Comparison of ENCODE assay signal across 8 mouse cellular contexts in the genomic region with DNA sequence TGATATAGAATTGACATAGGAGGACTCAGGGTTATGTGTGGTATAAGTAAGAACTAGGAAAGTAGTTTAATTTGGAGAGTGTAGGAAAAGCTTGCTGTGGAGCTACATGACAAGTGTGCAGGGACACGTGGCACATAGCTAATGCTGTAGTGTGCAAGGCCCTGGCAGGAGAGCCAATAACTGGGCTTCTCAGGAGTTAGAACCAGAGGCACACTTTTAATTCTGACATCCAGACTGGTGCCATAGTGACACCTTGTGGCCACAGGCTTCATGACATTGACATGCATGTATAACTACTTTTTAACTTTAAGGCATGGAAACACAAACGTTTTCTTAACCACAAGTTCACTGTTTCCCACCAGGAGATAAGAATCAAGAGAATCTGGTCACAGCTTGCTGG.
DNase-seq lines count a peak whose midpoint lies in the region; ATAC-seq lines count a peak whose summit lies in the region.

No protein-coding gene starts in this region.

- no peaks in the 10 kb centered on the region for H3K36me3 ChIP-seq in forebrain, embryonic 15.5 days
- H3K36me3 ChIP-seq in hindbrain, embryonic 15.5 days, result no peaks in the 10 kb centered on the region

- H3K27me3 ChIP-seq in forebrain, embryonic 15.5 days, result peaks cover 11% of the 10 kb centered on the region; the same call in 1 of the 2 replicates
- no peaks in the 10 kb centered on the region for H3K27me3 ChIP-seq in hindbrain, embryonic 15.5 days

- H3K9ac ChIP-seq in forebrain, embryonic 15.5 days (replicated peaks), result no peak overlapping the region
- no peak overlapping the region for H3K9ac ChIP-seq in hindbrain, embryonic 15.5 days

- H3K9me3 ChIP-seq in forebrain, embryonic 15.5 days, result no peaks in the 10 kb centered on the region
- H3K9me3 ChIP-seq in hindbrain, embryonic 15.5 days, result no peaks in the 10 kb centered on the region

- H3K4me2 ChIP-seq in forebrain, embryonic 15.5 days (replicated peaks), result no peak overlapping the region
- no peak overlapping the region for H3K4me2 ChIP-seq in hindbrain, embryonic 15.5 days

- peak; percentile 88 for DNase-seq in NIH3T3 (ENCODE audit: low read depth)
- DNase-seq in layer of hippocampus, postnatal 10 days (ENCODE audit: low spot score in 2 of 2), result peak; percentile 83 to 84
- peak; percentile 57 to 81 for DNase-seq in lung, postnatal 4 days
- peak; percentile 69 for DNase-seq in right cerebral cortex, adult 18-20 months
- DNase-seq in urinary bladder, postnatal 25 days (ENCODE audit: low spot score), result peak; percentile 80

- H3K4me1 ChIP-seq in forebrain, embryonic 15.5 days, result no peaks in the 10 kb centered on the region
- no peaks in the 10 kb centered on the region for H3K4me1 ChIP-seq in hindbrain, embryonic 15.5 days (replicated peaks)

- H3K27ac ChIP-seq in forebrain, embryonic 15.5 days (replicated peaks), result no peak overlapping the region
- no peak overlapping the region for H3K27ac ChIP-seq in hindbrain, embryonic 15.5 days (replicated peaks)

- 1% methylated on average over 2 of the region's 2 CpGs for WGBS in forebrain, embryonic 15.5 days
- WGBS in hindbrain, embryonic 15.5 days, result 7% methylated on average over 2 of the region's 2 CpGs

- ATAC-seq in cerebellum, adult (ENCODE audit: insufficient number of reproducible peaks, low FRiP score, low TSS enrichment), result 0 out of 2 replicates have a peak, but pooled peaks have one; percentile 64
- 0 out of 2 replicates have a peak, but pooled peaks have one; percentile 57 for ATAC-seq in forebrain, embryonic 15.5 days (replicated peaks)
- peak; percentile 65; the same call in 1 of the 2 replicates for ATAC-seq in hindbrain, embryonic 15.5 days (ENCODE audit: low FRiP score, low read depth)

- H3K4me3 ChIP-seq in forebrain, embryonic 15.5 days, result no peak overlapping the region
- H3K4me3 ChIP-seq in hindbrain, embryonic 15.5 days, result no peak overlapping the region
